Mouse (Mus musculus) CD4-positive helper T cell, adult 2 months (primary cell): ENCODE measurements around the gene Pmel.
A peak's percentile ranks its signal among the peaks of the same experiment; 100 is the strongest.

Source experiments
- DNase-seq: peaks from one replicate; pipeline ENCODE4 v3.0.0-alpha.2; 2012; ENCODE audit warnings: low read depth, missing footprints, low spot score

Gene Pmel

DNA sequence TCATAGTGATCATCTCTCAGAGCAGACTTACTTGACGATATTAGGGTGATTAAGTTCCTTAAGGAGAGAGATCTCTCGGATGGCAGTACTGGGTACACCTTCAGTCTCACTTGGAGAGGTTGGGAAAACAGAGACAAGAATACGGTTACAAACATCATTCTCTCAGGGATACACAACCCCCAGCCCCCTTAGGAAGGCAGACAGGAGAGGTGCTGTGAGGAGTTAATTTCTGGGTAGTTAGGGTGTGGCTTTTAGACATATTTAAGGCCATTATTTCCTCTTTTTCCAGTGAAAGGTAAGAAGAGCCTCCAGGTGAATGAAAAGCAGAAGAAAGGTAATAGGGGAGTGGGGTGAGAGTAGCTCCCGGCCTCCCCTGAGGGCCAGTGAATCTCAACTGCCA is at the start of gene Pmel:
Gene Pmel, plus strand, starts transcription at position 301 of the 400 bp plus-strand sequence.
- DNase-seq: no peak

- DNase-seq: no peak
Observed at GRCm38 (mm10) chr10:128655254-128655653, 48.7 kb upstream of the Pmel start.

GRCm38 (mm10) chr10:128656731-128657130 is 47.3 kb upstream of the Pmel start:
- DNase-seq: no peak

GRCm38 (mm10) chr10:128657844-128658243 is 46.2 kb upstream of the Pmel start:
- DNase-seq: no peak

DNA sequence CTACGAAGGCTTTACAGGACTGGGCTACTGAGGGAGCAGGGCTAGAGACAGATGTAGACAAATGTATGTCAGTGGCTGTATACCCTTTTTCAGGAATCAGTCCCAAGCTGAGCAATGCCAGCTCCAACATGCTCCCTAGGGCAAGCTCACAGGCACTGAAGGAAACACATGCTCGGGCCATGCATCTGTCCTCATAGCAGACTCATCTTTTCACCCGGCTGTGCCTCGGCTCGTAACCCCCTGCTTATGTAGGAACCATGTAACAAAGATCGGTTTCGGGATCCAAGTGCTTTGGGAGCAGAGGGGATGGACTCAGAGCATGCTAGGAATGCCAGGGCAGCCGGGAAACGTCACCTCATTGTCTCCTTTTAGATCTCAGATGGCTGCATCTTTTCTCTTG is 44.5 kb upstream of the Pmel start:
- no peak for DNase-seq

DNA sequence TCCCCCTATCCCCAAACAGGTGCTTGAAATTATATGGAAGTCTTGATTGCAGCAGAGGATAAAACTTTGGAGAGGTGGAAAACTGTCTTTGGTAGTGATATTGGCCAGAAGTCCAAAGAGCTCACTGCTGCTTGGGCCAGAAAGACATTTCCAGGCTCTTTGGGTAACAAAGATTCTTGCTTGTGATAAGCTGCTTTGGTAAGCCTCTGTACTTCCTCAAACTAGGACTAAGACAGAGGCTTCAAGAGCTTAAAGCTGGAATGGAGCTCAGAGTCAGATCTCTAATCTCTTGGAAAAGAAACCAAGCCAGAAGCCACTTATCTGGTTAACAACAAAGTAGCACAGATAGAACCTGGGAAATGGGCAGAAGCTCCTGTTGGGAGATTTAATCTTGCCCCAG is 41.5 kb upstream of the Pmel start:
- DNase-seq: peak; percentile 10

GRCm38 (mm10) chr10:128663441-128664220 is 40.4 kb upstream of the Pmel start:
- DNase-seq: peak; percentile 67

- no peak for DNase-seq
Observed at GRCm38 (mm10) chr10:128664808-128665207, 39.2 kb upstream of the Pmel start.

GRCm38 (mm10) chr10:128665307-128665706 is 38.7 kb upstream of the Pmel start:
- DNase-seq: no peak

GRCm38 (mm10) chr10:128665806-128666205 is 38.2 kb upstream of the Pmel start:
- DNase-seq: no peak

DNA sequence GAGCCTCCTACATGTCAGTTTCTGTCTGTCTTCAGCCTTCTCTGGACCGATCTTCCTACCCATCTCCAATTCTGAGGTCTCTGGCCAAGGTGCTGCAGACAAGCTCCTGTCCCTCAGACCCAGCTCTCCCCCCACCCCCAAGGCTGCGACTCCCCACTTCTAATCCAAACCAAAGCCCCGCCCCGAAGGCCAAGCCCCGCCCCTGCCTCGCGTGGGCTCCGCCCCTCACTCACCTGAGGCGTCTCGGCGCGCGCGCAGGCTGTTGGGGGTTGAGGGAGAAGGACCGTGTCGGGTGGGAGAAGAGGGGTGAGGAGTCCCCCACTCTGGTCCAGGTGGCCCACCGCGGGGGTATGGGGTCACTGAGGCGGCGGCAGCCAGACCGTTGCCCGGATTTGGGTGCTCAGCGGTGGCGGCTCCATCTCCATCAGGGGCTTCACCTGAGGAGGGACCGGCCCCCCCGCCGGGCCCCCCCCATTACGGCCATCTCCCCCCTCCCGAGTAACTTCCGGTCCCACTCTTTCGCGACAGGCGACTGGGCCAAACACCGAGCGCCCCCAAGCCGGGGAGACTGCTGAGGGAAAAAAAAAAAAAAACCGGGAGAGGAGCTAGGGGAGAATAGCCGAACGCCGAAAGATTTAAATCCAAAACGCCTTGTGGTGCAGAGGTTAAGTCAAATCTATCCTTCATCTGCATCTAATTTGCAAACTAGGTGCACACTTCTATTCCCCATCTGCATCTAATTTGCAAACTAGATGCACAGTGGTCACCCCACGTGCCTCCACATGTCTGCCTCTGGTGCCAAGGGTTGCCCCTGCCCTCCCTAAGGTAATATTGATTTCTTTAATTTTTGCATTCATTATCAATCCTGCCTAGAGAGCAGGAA is 35.0 kb upstream of the Pmel start:
- peak; percentile 59 for DNase-seq

GRCm38 (mm10) chr10:128671148-128671547 is 32.8 kb upstream of the Pmel start:
- no peak for DNase-seq

DNA sequence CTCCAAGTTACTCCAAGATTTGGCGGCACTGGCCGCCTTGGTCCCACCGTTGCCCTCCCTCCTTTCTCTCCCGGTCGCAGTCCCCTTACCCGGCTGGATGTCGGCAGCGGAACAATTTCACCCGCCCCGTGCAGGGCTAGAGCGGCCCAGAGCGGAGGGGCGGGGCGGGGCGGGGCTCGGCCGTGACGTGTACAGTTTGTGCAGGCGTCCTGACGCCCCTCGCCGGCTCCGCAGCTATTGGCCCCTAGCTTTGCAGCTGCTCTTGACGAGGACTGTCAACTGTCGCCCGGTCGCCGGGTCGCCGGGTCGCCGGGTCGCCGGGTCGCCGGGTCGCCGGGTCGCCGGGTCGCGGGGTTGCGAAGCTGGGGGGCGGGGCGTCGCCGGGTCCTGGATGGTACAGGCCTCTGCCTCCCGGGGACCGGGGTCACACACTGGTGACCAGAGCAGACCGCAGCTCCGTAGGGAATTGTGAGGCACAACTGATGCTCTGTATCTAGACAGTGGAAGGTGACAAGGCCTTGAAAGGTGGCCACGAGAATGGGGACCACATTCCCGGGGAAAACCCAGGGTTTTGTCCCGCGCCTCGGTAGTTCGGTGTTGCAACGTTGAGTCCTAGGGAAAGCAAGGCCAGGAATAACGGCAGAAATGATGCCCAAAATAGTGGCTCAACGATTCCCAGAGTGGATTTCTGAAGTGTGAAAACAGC is 30.1 kb upstream of the Pmel start, which contains the start of gene Suox:
Gene Suox, minus strand, starts transcription at position 311 of the 706 bp plus-strand sequence.
- DNase-seq: peak; percentile 93

GRCm38 (mm10) chr10:128674469-128675008 is 29.5 kb upstream of the Pmel start:
- DNase-seq: peak; percentile 74

GRCm38 (mm10) chr10:128695411-128695991 is 8.5 kb upstream of the Pmel start:
- DNase-seq: no peak

GRCm38 (mm10) chr10:128695992-128696807 is 7.8 kb upstream of the Pmel start, which contains the start of gene Rab5b:
TSS of gene Rab5b (minus strand) at chr10:128696264.
- DNase-seq: peak; percentile 99

DNA sequence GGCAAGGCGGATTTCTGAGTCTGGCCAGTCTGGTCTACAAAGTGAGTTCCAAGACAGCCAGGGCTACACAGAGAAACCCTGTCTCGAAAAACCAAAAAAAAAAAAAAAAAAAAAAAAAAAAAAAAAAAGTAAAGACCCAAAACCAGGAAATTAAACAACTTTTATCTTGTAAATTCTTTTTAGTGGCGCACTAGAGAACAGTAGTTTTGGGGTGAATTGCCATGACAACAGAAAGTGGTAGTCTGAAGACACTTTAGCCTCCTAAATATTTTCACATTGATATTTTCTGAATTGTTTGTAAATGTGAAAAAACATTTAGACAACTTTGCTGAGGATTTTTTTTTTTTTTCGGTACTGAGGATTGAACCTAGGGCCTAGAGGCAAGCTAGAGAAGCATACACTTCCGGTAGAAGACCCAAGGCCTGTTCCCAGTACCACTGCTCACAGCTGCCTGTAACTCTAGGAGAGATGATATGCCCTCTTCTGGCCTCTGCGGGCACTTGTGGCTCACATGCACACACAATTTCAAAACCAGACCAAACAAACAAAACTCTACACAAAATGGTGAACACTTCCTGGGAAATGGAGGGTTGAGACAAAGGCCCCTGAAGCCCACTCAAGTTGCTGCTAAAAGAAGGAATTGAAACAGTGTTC is 6.8 kb upstream of the Pmel start:
- no peak for DNase-seq

DNA sequence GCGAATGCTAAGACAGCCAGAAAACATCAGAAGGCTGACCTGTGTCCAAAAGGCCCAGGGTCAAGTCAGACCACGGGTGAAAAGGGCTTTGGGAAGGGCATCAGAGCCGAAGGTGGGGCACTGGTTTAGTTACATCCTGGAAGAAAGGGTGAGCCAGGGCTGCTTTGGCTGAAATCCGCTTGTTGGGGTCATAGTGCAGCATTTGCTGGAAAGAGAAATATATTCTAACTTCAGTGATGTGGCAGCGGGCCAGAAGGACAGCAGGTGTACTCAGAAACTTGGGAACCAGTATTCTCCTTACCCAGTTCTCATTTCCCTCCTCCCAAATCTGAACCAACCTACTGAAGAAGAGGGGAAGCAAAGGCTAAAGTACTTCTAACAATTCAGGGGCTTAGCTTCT is 5.0 kb upstream of the Pmel start:
- DNase-seq: no peak

DNA sequence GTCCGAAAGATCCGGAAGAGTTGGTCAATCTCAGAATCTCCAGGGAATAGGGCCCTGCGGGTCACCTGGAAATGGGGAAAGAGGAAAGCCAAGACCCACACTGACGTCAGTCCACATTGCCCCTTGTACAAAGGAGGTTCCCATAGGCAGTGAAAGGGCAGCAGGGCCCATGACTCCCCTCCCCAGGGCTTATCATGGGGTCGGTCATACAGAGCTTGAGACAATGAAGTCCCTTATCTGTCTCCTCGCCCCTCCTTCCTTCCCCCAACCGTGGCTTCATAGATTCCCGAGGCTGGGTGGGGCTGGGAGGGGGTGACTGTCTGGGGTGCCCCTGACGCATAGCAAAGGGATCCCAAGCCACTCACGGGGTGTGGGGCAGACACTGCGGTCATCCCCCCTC is 4.4 kb upstream of the Pmel start:
- DNase-seq: no peak

- no peak for DNase-seq
Observed at GRCm38 (mm10) chr10:128700712-128701111, 3.3 kb upstream of the Pmel start.
